Mouse (Mus musculus) frontal cortex, postnatal 36 days (tissue): Measurements from ENCODE around the gene 1700102P08Rik.

Experiments
- DNase-seq, 2 experiments: peaks; one replicate each; pipeline ENCODE4 v3.0.0; 2022; ENCODE audit warnings: low spot score in 2 of 2

1700102P08Rik gene

GRCm38 (mm10) chr9:108411381-108411942 is 18.9 kb downstream of the 1700102P08Rik start:
- peak; percentile 68 to 80 for DNase-seq

DNA sequence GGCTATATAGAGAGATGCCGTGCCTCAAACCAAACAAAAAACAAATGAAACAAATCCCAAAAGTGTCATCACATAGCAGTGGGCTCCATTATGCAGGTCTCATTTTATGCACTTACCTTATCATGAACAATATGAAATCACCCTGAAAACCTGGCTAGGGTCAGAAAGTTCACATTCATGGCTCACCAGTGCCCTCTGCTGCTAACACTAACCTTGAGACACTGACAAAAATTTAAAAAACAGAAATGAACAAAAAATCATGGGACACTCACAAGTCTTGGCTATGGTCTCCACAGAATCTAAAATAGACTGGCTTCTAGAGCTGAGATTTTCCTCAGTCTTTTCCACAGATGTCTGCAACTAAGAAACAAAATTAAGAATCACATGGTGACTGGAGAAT is 19.6 kb downstream of the 1700102P08Rik start:
- DNase-seq, result peak in 1 of 2 experiments; percentile 41

- no peak for DNase-seq
These were observed 35.8 kb downstream of the 1700102P08Rik start, which contains the start of gene Ccdc36 for GRCm38 (mm10) chr9:108428384-108428783. Gene Ccdc36 (minus strand): TSS chr9:108428484.

DNA sequence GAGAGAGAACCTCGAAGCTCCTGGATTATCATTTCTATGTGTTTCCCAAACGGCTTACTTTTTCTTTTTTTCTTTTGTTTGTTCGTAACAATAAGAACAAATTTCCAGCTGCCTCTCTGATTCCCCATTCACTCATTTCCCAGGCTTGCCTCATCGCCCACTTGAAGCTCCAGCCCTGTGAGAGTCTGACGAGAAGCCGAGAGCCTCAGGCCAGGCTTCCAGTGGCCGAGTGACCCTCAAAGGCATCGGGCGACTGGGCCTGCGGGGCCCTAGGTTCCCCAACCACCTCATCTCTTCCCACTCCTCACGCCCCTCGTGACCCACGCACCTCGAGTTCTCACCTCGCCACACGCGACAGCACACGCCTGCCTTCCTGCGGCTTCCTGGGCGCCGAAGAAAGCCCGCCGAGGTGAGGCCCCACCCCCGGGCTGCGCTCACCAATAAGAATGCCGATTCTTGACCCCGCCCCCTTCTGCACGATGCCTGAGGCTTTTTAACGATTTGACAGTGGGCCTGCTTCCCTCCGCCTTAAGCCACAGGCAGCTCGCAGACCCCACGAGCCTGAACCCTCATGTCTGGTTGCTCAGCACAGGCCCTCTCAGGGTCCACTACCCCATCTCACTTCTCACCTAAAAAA is 38.9 kb downstream of the 1700102P08Rik start:
- DNase-seq, result no peak

DNA sequence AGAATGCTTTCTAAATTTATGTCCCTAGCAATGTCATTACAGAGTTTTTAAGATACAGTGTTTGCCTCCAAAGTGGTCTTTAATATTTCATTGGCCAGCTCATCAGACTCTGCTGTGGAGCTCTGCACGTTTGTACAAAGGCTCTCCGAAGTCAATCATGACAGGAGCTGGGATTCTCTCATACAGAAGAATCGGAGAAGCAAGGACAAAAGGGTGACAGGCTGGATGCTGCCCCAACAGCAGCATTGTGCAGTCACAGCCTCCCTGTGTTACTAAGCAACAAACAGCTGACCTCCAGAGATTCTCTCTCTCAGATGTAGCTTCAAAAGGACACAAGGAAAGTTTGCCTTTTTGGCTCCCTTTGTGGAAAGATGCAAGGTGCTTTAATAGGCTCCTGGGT is 43.6 kb downstream of the 1700102P08Rik start, which contains the start of gene BC048562:
BC048562 (plus strand) TSS at position 301 of the 400 bp plus-strand sequence.
- no peak for DNase-seq

DNA sequence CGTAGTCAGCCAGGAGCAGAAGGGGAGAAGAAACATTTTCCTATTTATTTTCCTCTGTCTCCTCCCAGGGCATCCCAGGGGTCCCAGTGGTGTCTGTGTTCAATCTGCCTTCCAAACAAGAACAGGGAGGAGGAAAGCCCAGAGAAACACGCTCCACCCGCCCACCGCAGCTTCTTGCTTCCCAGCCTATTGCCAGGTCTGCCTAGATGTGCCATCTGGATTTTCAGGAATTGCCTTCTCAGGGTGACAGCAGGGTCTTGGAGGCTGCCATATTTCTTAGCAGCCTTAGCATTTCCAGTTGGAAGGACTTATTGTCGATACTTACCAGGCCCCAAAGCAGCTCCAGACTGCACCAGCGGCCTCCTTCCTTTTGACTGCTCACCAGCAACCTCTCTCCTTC is 46.6 kb downstream of the 1700102P08Rik start:
- DNase-seq, result peak in 1 of 2 experiments; percentile 20

GRCm38 (mm10) chr9:108440485-108440884 is 47.9 kb downstream of the 1700102P08Rik start:
- peak in 1 of 2 experiments; percentile 53 for DNase-seq

GRCm38 (mm10) chr9:108441236-108441919 is 48.8 kb downstream of the 1700102P08Rik start:
- DNase-seq, result peak in 1 of 2 experiments; percentile 81

DNA sequence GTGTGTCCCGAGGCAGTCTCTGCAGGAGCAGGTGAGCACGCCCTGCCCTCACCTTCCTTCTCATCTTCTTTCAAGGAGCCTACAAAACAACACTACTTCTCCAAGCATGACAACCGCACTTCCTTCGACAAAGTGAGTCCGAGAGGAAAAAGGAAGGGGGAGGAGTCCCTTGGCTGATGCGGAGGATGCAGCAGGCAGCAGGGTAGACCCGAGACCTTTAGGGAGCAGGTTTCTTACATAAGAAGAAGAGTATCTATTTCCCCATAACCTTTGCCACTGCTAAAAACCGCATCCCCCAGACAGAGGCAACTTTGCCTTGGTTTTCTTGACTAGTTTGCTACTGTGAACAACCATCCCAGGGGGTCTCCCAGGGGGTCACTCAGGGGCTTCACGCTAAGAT is 52.5 kb downstream of the 1700102P08Rik start:
- DNase-seq, result no peak

GRCm38 (mm10) chr9:108449860-108450259 is 57.3 kb downstream of the 1700102P08Rik start:
- peak in 1 of 2 experiments; percentile 69 for DNase-seq

- DNase-seq, result peak in 1 of 2 experiments; percentile 56
These were observed 57.9 kb downstream of the 1700102P08Rik start for GRCm38 (mm10) chr9:108450292-108451169.

GRCm38 (mm10) chr9:108451170-108451493 is 58.5 kb downstream of the 1700102P08Rik start:
- DNase-seq, result no peak

DNA sequence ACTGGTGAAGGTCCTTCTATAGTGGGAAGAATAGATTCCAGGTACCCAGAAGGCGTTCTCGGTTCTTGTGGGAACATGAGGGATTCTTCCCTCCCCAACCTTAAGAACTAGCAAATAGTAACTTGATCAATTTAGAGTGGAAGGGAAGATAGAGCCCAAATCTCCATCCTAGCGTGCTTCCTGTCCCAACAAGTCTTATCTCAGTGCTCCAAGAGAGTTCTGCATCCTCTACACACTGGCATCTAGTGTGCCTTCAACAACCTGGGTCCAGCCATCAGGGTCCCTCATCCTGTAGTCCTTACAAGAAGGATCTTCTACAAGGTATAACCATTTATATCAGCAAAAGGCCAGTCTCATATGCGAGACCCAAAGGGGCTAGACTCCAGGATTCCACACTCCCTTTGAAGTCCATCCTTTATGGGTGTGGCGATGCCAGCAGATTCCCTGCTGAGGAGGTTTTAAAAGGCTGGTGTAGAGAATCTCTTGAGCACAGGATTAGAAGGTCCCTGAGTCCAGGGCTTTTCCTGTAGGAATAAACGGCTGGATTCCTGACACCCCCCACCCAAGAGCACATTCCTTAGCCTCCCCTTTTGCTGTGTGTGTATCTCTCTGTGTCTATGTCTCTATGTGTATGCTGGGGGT is 59.0 kb downstream of the 1700102P08Rik start:
- no peak for DNase-seq

- peak; percentile 87 to 89 for DNase-seq
These were observed 59.8 kb downstream of the 1700102P08Rik start for GRCm38 (mm10) chr9:108452291-108452906.

GRCm38 (mm10) chr9:108452911-108453310 is 60.3 kb downstream of the 1700102P08Rik start:
- DNase-seq, result no peak

DNA sequence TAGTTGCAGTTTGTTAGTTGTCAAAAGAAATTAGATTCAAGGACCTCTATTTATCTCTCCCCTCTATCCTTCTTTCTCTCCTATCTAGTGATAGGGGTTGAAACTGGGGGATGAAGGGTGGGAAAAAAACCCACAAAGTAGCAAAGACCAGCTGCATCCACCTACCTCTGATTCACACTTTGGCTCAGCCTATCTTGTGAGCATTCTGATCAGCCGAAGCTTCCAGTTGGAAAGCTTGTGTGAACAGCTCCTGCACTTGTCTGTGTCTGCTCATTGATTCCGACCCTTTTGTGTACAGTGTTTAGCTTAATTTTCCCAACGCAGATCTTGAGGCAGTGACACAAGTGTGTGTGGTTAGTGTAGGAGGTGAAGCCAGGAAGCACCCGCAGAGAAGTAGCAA is 60.9 kb downstream of the 1700102P08Rik start:
- DNase-seq, result peak in 1 of 2 experiments; percentile 33

DNA sequence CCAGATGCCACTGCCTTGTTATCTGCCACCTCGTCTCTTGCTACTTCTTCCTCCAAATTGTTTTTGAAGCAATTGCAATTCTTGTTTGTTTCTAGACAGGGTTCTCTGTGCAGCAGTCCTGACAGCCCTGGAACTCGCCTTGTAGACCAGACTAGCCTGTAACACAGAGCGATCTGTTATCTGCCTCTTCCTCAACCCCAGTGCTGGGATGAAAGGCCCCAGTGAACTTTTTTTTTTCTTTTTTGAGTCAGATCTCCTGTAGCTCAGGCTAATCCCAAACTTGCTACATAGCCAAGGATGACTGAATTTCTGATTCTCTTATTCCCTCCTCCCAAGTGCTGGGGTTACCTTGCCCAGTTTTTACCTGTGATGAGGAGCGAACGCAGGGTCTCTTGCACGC is 61.8 kb downstream of the 1700102P08Rik start:
- DNase-seq, result no peak

- no peak for DNase-seq
These were observed 63.4 kb downstream of the 1700102P08Rik start for GRCm38 (mm10) chr9:108455747-108456571.

DNA sequence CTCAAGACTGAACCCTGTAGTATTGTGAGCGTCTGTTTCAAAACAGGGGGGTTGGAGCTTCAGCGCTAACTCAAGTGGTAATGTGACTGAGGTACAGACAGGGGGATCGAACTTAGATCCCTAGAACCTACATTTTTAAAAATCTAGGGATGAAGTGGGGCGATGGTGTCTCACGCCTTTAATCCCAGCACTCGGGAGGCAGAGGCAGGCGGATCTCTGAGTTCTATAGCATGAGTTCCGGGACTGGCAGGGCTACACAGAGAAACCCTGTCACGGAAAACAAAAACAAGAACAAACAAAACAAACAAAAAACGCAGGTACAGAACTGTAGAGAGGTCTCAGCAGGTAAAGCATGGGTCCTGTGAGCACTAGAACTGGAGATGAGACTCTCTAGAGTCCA is 64.3 kb downstream of the 1700102P08Rik start:
- no peak for DNase-seq

- no peak for DNase-seq
These were observed 67.3 kb downstream of the 1700102P08Rik start for GRCm38 (mm10) chr9:108459939-108460318.
